Mouse (Mus musculus) ovary, postnatal 10 days (tissue): ENCODE measurements around the gene Rnpepl1.

Experiments used
- DNase-seq: peaks from one replicate; pipeline ENCODE4 v3.0.0; 2022; ENCODE audit warnings: low spot score

Gene Rnpepl1

GRCm38 (mm10) chr1:92910239-92910885, at the start of gene Rnpepl1:
TSS of gene Rnpepl1 (plus strand) at chr1:92910783.
- peak; percentile 39 for DNase-seq

GRCm38 (mm10) chr1:92861503-92861902, 49.1 kb upstream of the Rnpepl1 start:
- DNase-seq, result no peak

- no peak for DNase-seq
Measured at GRCm38 (mm10) chr1:92863268-92863667, 47.3 kb upstream of the Rnpepl1 start.

GRCm38 (mm10) chr1:92866170-92866569, 44.4 kb upstream of the Rnpepl1 start:
- no peak for DNase-seq

GRCm38 (mm10) chr1:92869985-92870384, 40.6 kb upstream of the Rnpepl1 start:
- DNase-seq, result no peak

GRCm38 (mm10) chr1:92872666-92873065, 37.9 kb upstream of the Rnpepl1 start:
- DNase-seq, result no peak

GRCm38 (mm10) chr1:92874011-92874410, 36.6 kb upstream of the Rnpepl1 start:
- no peak for DNase-seq

- DNase-seq, result no peak
Measured at GRCm38 (mm10) chr1:92875360-92876111, 35.0 kb upstream of the Rnpepl1 start.

- no peak for DNase-seq
Measured at GRCm38 (mm10) chr1:92877431-92877978, 33.1 kb upstream of the Rnpepl1 start.

GRCm38 (mm10) chr1:92878066-92878741, 32.4 kb upstream of the Rnpepl1 start:
- no peak for DNase-seq

GRCm38 (mm10) chr1:92879266-92879665, 31.3 kb upstream of the Rnpepl1 start:
- no peak for DNase-seq

GRCm38 (mm10) chr1:92880101-92880500, 30.5 kb upstream of the Rnpepl1 start:
- DNase-seq, result no peak

- no peak for DNase-seq
Measured at GRCm38 (mm10) chr1:92881982-92882381, 28.6 kb upstream of the Rnpepl1 start.

- DNase-seq, result no peak
Measured at GRCm38 (mm10) chr1:92888901-92889655, 21.5 kb upstream of the Rnpepl1 start.

- DNase-seq, result no peak
Measured at GRCm38 (mm10) chr1:92892791-92893190, 17.8 kb upstream of the Rnpepl1 start.

- no peak for DNase-seq
Measured at GRCm38 (mm10) chr1:92893896-92894295, 16.7 kb upstream of the Rnpepl1 start.

- DNase-seq, result peak; percentile 35
Measured at GRCm38 (mm10) chr1:92895089-92895488, 15.5 kb upstream of the Rnpepl1 start.

- DNase-seq, result no peak
Measured at GRCm38 (mm10) chr1:92902786-92903185, 7.8 kb upstream of the Rnpepl1 start, which contains the start of gene Ankmy1. TSS of gene Ankmy1 (minus strand) at chr1:92902906.

- DNase-seq, result no peak
Measured at GRCm38 (mm10) chr1:92903627-92904026, 7.0 kb upstream of the Rnpepl1 start.

GRCm38 (mm10) chr1:92905703-92906310, 4.8 kb upstream of the Rnpepl1 start:
- DNase-seq, result no peak
